Mouse (Mus musculus) liver, adult 2 months (tissue): ENCODE measurements around the gene Zc3h14. TPM values are rescaled to one million over a fixed set of nuclear protein-coding genes. Genes with fewer than 3 reads are reported as not detected.
A peak's percentile ranks its signal among the peaks of the same experiment; 100 is the strongest.

Source experiments
- DNase-seq: peaks from one replicate; pipeline ENCODE4 v3.0.0-alpha.2; 2011; ENCODE audit warnings: low read depth, low spot score; ENCODE audit errors: extremely low read depth
- H3K27ac ChIP-seq: fragments of 200-500 bp; replicated peaks from 2 replicates; pipeline ENCODE4 v1.5.1; 2012; ENCODE audit warnings: low read depth, mild to moderate bottlenecking, control low read depth, inconsistent platforms, low read length; ENCODE audit not compliant: insufficient read depth
- H3K27me3 ChIP-seq: fragments of 200-500 bp; 2 replicates; pipeline ENCODE4 v1.6.1; 2012; ENCODE audit warnings: mild to moderate bottlenecking, moderate library complexity, low read length, inconsistent platforms; ENCODE audit not compliant: control insufficient read depth, insufficient read depth
- H3K36me3 ChIP-seq: fragments of 200-500 bp; 2 replicates; pipeline ENCODE4 v1.6.1; 2012; ENCODE audit warnings: low read length, inconsistent platforms; ENCODE audit not compliant: control insufficient read depth, insufficient read depth
- H3K4me1 ChIP-seq: fragments of 200-500 bp; 2 replicates; pipeline ENCODE4 v1.6.1; 2011; ENCODE audit warnings: low read length; ENCODE audit not compliant: control insufficient read depth, insufficient read depth
- H3K4me3 ChIP-seq: fragments of 200-500 bp; 2 replicates; pipeline ENCODE4 v1.5.1; 2011; ENCODE audit warnings: low read depth, mild to moderate bottlenecking, control low read depth, low read length, moderate library complexity; ENCODE audit not compliant: insufficient read depth
- H3K79me2 ChIP-seq: fragments of 200-500 bp; 2 replicates; pipeline ENCODE4 v1.6.1; 2012; ENCODE audit warnings: inconsistent platforms, mild to moderate bottlenecking, low read length, moderate library complexity; ENCODE audit not compliant: control insufficient read depth, insufficient read depth
- H3K9ac ChIP-seq: fragments of 200-500 bp; 2 replicates; pipeline ENCODE4 v1.6.1; 2012; ENCODE audit warnings: low read depth, mild to moderate bottlenecking, control low read depth, inconsistent platforms, low read length
- CTCF ChIP-seq: fragments of 200-500 bp; IDR thresholded peaks from 2 replicates; pipeline ENCODE4 v1.5.1; 2011; ENCODE audit warnings: low read depth, low read length, control low read depth
- POLR2A ChIP-seq: fragments of 200-500 bp; IDR thresholded peaks from 2 replicates; pipeline ENCODE4 v1.6.1; 2011; ENCODE audit warnings: low read length, control low read depth; ENCODE audit not compliant: insufficient read depth; ENCODE audit errors: extremely low read depth
- WGBS: fragments of 180-500 bp; shearing (Covaris S2); methylation state at CpG from one replicate; pipeline ENCODE4 v1.1.7; 2018; 5-methylcytosine and 5-hydroxymethylcytosine counted together
- polyA plus RNA-seq: library from polyadenylated mRNA; depleted of rRNA; stranded (reverse); fragments of >200 nt; gene quantifications from 2 replicates; pipeline ENCODE4 v1.2.3, GENCODE M21; 2012
- total RNA-seq: library from RNA; depleted of rRNA; stranded (reverse); fragments of >200 nt; gene quantifications from 2 replicates; pipeline ENCODE4 v1.2.3, GENCODE M21; 2014

Gene Zc3h14
- total and polyA plus RNA-seq, 2 experiments: 21.9 to 53.7 TPM

GRCm38 (mm10) chr12:98713621-98714103 is 33.1 kb upstream of the Zc3h14 start:
- peaks cover 9% of the 10 kb centered on the region; the same call in 1 of the 2 replicates for H3K79me2 ChIP-seq
- H3K27me3 ChIP-seq: no peaks in the 10 kb centered on the region
- TF ChIP-seq POLR2A: no peak
- no peak for TF ChIP-seq CTCF
- no peak overlapping the region for H3K4me3 ChIP-seq
- H3K36me3 ChIP-seq: peaks cover 5% of the 10 kb centered on the region
- no peak overlapping the region for H3K9ac ChIP-seq
- 55% methylated on average over 7 of the region's 7 CpGs for WGBS
- H3K27ac ChIP-seq: no peak overlapping the region
- H3K4me1 ChIP-seq: peaks cover 18% of the 10 kb centered on the region
- no peak for DNase-seq

GRCm38 (mm10) chr12:98714757-98715156 is 32.0 kb upstream of the Zc3h14 start:
- peak; percentile 81 for DNase-seq
- Histone ChIP-seq H3K4me1 (peaks cover 18% of the 10 kb centered on the region), H3K9ac (no peak overlapping the region), H3K79me2 (peaks cover 6% of the 10 kb centered on the region; the same call in 1 of the 2 replicates), H3K27ac (peak overlapping the region; percentile 52), H3K27me3 (no peaks in the 10 kb centered on the region), H3K36me3 (no peaks in the 10 kb centered on the region), H3K4me3 (no peak overlapping the region)
- TF ChIP-seq POLR2A (no peak), CTCF (no peak)
- 16% methylated on average over 11 of the region's 11 CpGs for WGBS

GRCm38 (mm10) chr12:98716142-98716541 is 30.6 kb upstream of the Zc3h14 start:
- Histone ChIP-seq H3K4me1 (peaks cover 18% of the 10 kb centered on the region), H3K27me3 (no peaks in the 10 kb centered on the region), H3K4me3 (no peak overlapping the region), H3K27ac (peak overlapping the region; percentile 81), H3K9ac (no peak overlapping the region), H3K36me3 (no peaks in the 10 kb centered on the region), H3K79me2 (peaks cover 10% of the 10 kb centered on the region; the same call in 1 of the 2 replicates)
- WGBS: 35% methylated on average over 2 of the region's 2 CpGs
- DNase-seq: peak; percentile 89
- TF ChIP-seq POLR2A (no peak), CTCF (no peak)

- H3K4me1 ChIP-seq: peaks cover 22% of the 10 kb centered on the region
- no peak for TF ChIP-seq CTCF
- no peak for TF ChIP-seq POLR2A
- no peaks in the 10 kb centered on the region for H3K27me3 ChIP-seq
- peaks cover 18% of the 10 kb centered on the region; the same call in 1 of the 2 replicates for H3K79me2 ChIP-seq
- H3K4me3 ChIP-seq: no peak overlapping the region
- H3K9ac ChIP-seq: no peak overlapping the region
- H3K36me3 ChIP-seq: no peaks in the 10 kb centered on the region
- H3K27ac ChIP-seq: no peak overlapping the region
- DNase-seq: peak; percentile 52
- WGBS: 44% methylated on average over 3 of the region's 3 CpGs
These were observed 26.1 kb upstream of the Zc3h14 start for GRCm38 (mm10) chr12:98720628-98721027.

- no peak overlapping the region for H3K27ac ChIP-seq
- peaks cover 18% of the 10 kb centered on the region; the same call in 1 of the 2 replicates for H3K79me2 ChIP-seq
- TF ChIP-seq CTCF (no peak), POLR2A (no peak)
- H3K4me1 ChIP-seq: peaks cover 24% of the 10 kb centered on the region
- H3K27me3 ChIP-seq: no peaks in the 10 kb centered on the region
- no peaks in the 10 kb centered on the region for H3K36me3 ChIP-seq
- WGBS: 91% methylated on average over 3 of the region's 3 CpGs
- no peak overlapping the region for H3K4me3 ChIP-seq
- no peak overlapping the region for H3K9ac ChIP-seq
- DNase-seq: no peak
These were observed 25.7 kb upstream of the Zc3h14 start for GRCm38 (mm10) chr12:98721030-98721429.

- peak overlapping the region; percentile 60 for H3K27ac ChIP-seq
- H3K9ac ChIP-seq: no peak overlapping the region
- peaks cover 19% of the 10 kb centered on the region; the same call in 1 of the 2 replicates for H3K79me2 ChIP-seq
- H3K4me1 ChIP-seq: peaks cover 31% of the 10 kb centered on the region
- TF ChIP-seq POLR2A (no peak), CTCF (no peak)
- H3K27me3 ChIP-seq: no peaks in the 10 kb centered on the region
- no peak overlapping the region for H3K4me3 ChIP-seq
- 22% methylated on average over 7 of the region's 7 CpGs for WGBS
- DNase-seq: peak; percentile 90
- no peaks in the 10 kb centered on the region for H3K36me3 ChIP-seq
These were observed 22.5 kb upstream of the Zc3h14 start for GRCm38 (mm10) chr12:98724224-98724623.
